Mouse (Mus musculus) intestine, embryonic 16.5 days (tissue): ENCODE measurements at regions not wholly inside any gene's neighbourhood (a gene's known extent, or its start where the extent isn't known, plus 50 kb on each side); places are given as distances from the start of the nearest gene placed in this dataset.
"Not testable (repeated sequence)": the region's sequence is repeated elsewhere in the genome, so short reads cannot be mapped to it uniquely, and the experiment has no call there.

Experiments used
- ATAC-seq: fragments of 200-750 bp; cut with Nextera tagmentation; 2 replicates; pipeline ENCODE4 v1.8.0; 2017; ENCODE audit warnings: moderate TSS enrichment, moderate library complexity
- H3K27ac ChIP-seq: fragments of 300-500 bp; sonication (generic); 2 replicates; pipeline ENCODE4 v1.5.1; 2014; ENCODE audit warnings: mild to moderate bottlenecking, low read length
- H3K27me3 ChIP-seq: fragments of 300-500 bp; sonication (generic); replicated peaks from 2 replicates; pipeline ENCODE4 v1.6.1; 2014; ENCODE audit warnings: low read length, control low read depth, mixed read lengths; ENCODE audit not compliant: control insufficient read depth, insufficient read depth
- H3K36me3 ChIP-seq: fragments of 300-500 bp; sonication (generic); 2 replicates; pipeline ENCODE4 v1.6.1; 2014; ENCODE audit warnings: low read length, control low read depth; ENCODE audit not compliant: control insufficient read depth, insufficient read depth
- H3K4me1 ChIP-seq: fragments of 300-500 bp; sonication (generic); 2 replicates; pipeline ENCODE4 v1.6.1; 2014; ENCODE audit warnings: low read length, control low read depth, mixed read lengths; ENCODE audit not compliant: control insufficient read depth, insufficient read depth
- H3K4me2 ChIP-seq: fragments of 300-500 bp; sonication (generic); 2 replicates; pipeline ENCODE4 v1.6.1; 2014; ENCODE audit warnings: low read depth, low read length, control low read depth
- H3K4me3 ChIP-seq: fragments of 300-500 bp; sonication (generic); 2 replicates; pipeline ENCODE4 v1.5.1; 2014; ENCODE audit warnings: mild to moderate bottlenecking, low read length
- H3K9ac ChIP-seq: fragments of 300-500 bp; sonication (generic); 2 replicates; pipeline ENCODE4 v1.6.1; 2014; ENCODE audit warnings: low read depth, low read length
- H3K9me3 ChIP-seq: fragments of 300-500 bp; sonication (generic); 2 replicates; pipeline ENCODE4 v1.6.1; 2016; ENCODE audit warnings: low read length, control low read depth; ENCODE audit not compliant: control insufficient read depth
- WGBS: fragments of 180-500 bp; shearing (Covaris S2); extraction: QIAGEN DNeasy Blood & Tissue Kit; methylation state at CpG from one replicate; pipeline ENCODE4 v1.1.7; 2014; 5-methylcytosine and 5-hydroxymethylcytosine counted together

- Histone ChIP-seq H3K27me3 (no peaks in the 10 kb centered on the region), H3K36me3 (no peaks in the 10 kb centered on the region), H3K9ac (no peak overlapping the region), H3K4me3 (no peak overlapping the region), H3K9me3 (no peaks in the 10 kb centered on the region), H3K4me1 (no peaks in the 10 kb centered on the region), H3K27ac (no peak overlapping the region), H3K4me2 (no peak overlapping the region)
- no peak for ATAC-seq
- 49% methylated on average over 2 of the region's 2 CpGs for WGBS
Observed at GRCm38 (mm10) chr10:23733679-23734078, 53.4 kb downstream of the Rps12 start.

GRCm38 (mm10) chr10:23725960-23726714, 60.9 kb downstream of the Rps12 start:
- not testable (repeated sequence) for H3K4me1 ChIP-seq, ATAC-seq, H3K4me2 ChIP-seq, H3K27me3 ChIP-seq, H3K9ac ChIP-seq, H3K36me3 ChIP-seq, H3K27ac ChIP-seq, H3K4me3 ChIP-seq, H3K9me3 ChIP-seq
- 78% methylated on average over 25 of the region's 28 CpGs for WGBS

- no peak overlapping the region for H3K9ac ChIP-seq
- WGBS, result 77% methylated on average over 7 of the region's 7 CpGs
Observed at GRCm38 (mm10) chr10:23718124-23718523, 69.0 kb downstream of the Rps12 start.

GRCm38 (mm10) chr10:23715511-23715910, 71.6 kb downstream of the Rps12 start:
- Histone ChIP-seq H3K9me3 (no peaks in the 10 kb centered on the region), H3K4me1 (no peaks in the 10 kb centered on the region), H3K36me3 (no peaks in the 10 kb centered on the region), H3K27ac (no peak overlapping the region), H3K9ac (no peak overlapping the region), H3K4me3 (no peak overlapping the region), H3K4me2 (no peak overlapping the region), H3K27me3 (no peaks in the 10 kb centered on the region)
- no peak for ATAC-seq
- 88% methylated on average over 10 of the region's 10 CpGs for WGBS

More at GRCm38 (mm10) chr10:23718124-23718523, 69.0 kb downstream of the Rps12 start:
- Histone ChIP-seq H3K4me1 (no peaks in the 10 kb centered on the region), H3K4me3 (no peak overlapping the region), H3K9me3 (no peaks in the 10 kb centered on the region), H3K4me2 (no peak overlapping the region), H3K27ac (no peak overlapping the region), H3K27me3 (no peaks in the 10 kb centered on the region), H3K36me3 (no peaks in the 10 kb centered on the region)
- ATAC-seq, result no peak

- Histone ChIP-seq H3K9ac (no peak overlapping the region), H3K27me3 (no peaks in the 10 kb centered on the region), H3K9me3 (no peaks in the 10 kb centered on the region), H3K36me3 (no peaks in the 10 kb centered on the region), H3K27ac (no peak overlapping the region), H3K4me1 (no peaks in the 10 kb centered on the region), H3K4me2 (no peak overlapping the region), H3K4me3 (no peak overlapping the region)
- WGBS, result 93% methylated on average over 7 of the region's 7 CpGs
- ATAC-seq, result no peak
Observed at GRCm38 (mm10) chr10:23715101-23715500, 72.0 kb downstream of the Rps12 start.

GRCm38 (mm10) chr10:23712691-23713378, 74.2 kb downstream of the Rps12 start:
- 55% methylated on average over 5 of the region's 5 CpGs for WGBS
- no peak for ATAC-seq
- H3K36me3 ChIP-seq, result no peaks in the 10 kb centered on the region
- H3K4me2 ChIP-seq, result no peak overlapping the region
- H3K9me3 ChIP-seq, result no peaks in the 10 kb centered on the region
- no peaks in the 10 kb centered on the region for H3K27me3 ChIP-seq
- no peak overlapping the region for H3K4me3 ChIP-seq
- H3K9ac ChIP-seq, result no peak overlapping the region
- H3K4me1 ChIP-seq, result no peaks in the 10 kb centered on the region
- H3K27ac ChIP-seq, result no peak overlapping the region

- H3K9ac ChIP-seq, result no peak overlapping the region
- no peak for ATAC-seq
- WGBS, result 38% methylated on average over 6 of the region's 6 CpGs
- no peaks in the 10 kb centered on the region for H3K9me3 ChIP-seq
- no peak overlapping the region for H3K4me3 ChIP-seq
- H3K36me3 ChIP-seq, result no peaks in the 10 kb centered on the region
- H3K27me3 ChIP-seq, result no peaks in the 10 kb centered on the region
- H3K27ac ChIP-seq, result no peak overlapping the region
- H3K4me1 ChIP-seq, result 0 out of 2 replicates have a peak, but pooled peaks cover 2% of the 10 kb centered on the region
- H3K4me2 ChIP-seq, result no peak overlapping the region
Observed at GRCm38 (mm10) chr10:23711416-23712171, 75.5 kb downstream of the Rps12 start.

GRCm38 (mm10) chr10:23710999-23711398, 76.1 kb downstream of the Rps12 start:
- H3K27me3 ChIP-seq, result no peaks in the 10 kb centered on the region
- WGBS, result 56% methylated on average over 6 of the region's 6 CpGs
- no peak overlapping the region for H3K4me3 ChIP-seq
- H3K9ac ChIP-seq, result no peak overlapping the region
- no peak for ATAC-seq
- no peaks in the 10 kb centered on the region for H3K36me3 ChIP-seq
- no peaks in the 10 kb centered on the region for H3K9me3 ChIP-seq
- H3K4me1 ChIP-seq, result 0 out of 2 replicates have a peak, but pooled peaks cover 2% of the 10 kb centered on the region
- no peak overlapping the region for H3K4me2 ChIP-seq
- H3K27ac ChIP-seq, result no peak overlapping the region

- no peak for ATAC-seq
- no peak overlapping the region for H3K27ac ChIP-seq
- WGBS, result 88% methylated on average over 8 of the region's 8 CpGs
Observed at GRCm38 (mm10) chr10:23708261-23708660, 78.8 kb downstream of the Rps12 start.

More at GRCm38 (mm10) chr10:23708261-23708660, 78.8 kb downstream of the Rps12 start:
- H3K4me3 ChIP-seq, result no peak overlapping the region
- H3K36me3 ChIP-seq, result no peaks in the 10 kb centered on the region
- H3K27me3 ChIP-seq, result no peaks in the 10 kb centered on the region
- H3K9me3 ChIP-seq, result no peaks in the 10 kb centered on the region
- H3K9ac ChIP-seq, result no peak overlapping the region
- H3K4me1 ChIP-seq, result 0 out of 2 replicates have a peak, but pooled peaks cover 2% of the 10 kb centered on the region
- no peak overlapping the region for H3K4me2 ChIP-seq
